Mouse (Mus musculus) adrenal gland, adult 2 months (tissue): ENCODE measurements around the gene Gm20517. TPM values are rescaled to one million over a fixed set of nuclear protein-coding genes. Genes with fewer than 3 reads are reported as not detected.
"Not testable (repeated sequence)": the region's sequence is repeated elsewhere in the genome, so short reads cannot be mapped to it uniquely, and the experiment has no call there.

Experiments used
- DNase-seq: peaks from one replicate; pipeline ENCODE4 v3.0.0; 2021
- polyA plus RNA-seq: library from polyadenylated mRNA; depleted of rRNA; stranded (reverse); fragments of >200 nt; gene quantifications from 2 replicates; pipeline ENCODE4 v1.2.3, GENCODE M21; 2012
- total RNA-seq, 2 experiments: library from RNA; stranded (reverse); gene quantifications; 2 replicates each; pipeline ENCODE4 v1.2.3; 2021

Gm20517 gene
- total and polyA plus RNA-seq, 3 experiments: 2.1 to 3.1 (median 2.8) TPM

DNA sequence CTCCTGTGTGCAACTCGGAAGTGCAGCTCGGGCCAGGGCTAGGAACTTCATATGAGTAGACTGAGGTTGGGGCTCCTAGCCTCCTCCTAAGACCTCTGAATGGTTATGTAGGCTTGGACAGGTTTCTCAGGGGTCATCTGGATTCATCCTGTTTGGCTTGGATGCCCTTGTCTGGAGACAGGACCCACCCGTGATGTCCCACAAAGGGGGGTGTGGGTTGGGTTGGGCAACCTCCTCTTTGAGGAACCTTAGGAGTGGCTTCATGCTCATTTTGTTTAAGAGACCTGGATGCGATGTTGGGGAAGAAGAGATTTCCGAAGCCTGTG lies 14.6 kb upstream of the Gm20517 start:
- peak; percentile 31 for DNase-seq

DNA sequence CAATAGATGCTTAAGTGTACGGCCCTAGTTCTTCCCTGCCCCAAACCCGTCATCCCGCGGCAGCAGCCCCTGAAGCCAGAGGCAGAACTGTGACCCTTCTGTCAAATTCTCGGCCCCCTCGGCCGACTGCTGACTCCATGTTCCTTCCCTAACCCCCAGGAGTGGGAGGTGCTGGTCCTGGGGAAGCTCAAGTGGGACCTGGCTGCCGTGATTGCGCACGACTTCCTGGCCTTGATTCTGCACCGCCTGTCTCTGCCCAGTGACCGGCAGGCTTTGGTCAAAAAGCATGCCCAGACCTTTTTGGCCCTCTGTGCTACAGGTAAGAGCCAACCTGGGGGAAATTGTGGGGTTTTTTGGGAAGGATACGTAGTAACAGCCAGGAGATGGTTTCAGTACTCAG lies 14.1 kb upstream of the Gm20517 start:
- peak; percentile 61 for DNase-seq

DNA sequence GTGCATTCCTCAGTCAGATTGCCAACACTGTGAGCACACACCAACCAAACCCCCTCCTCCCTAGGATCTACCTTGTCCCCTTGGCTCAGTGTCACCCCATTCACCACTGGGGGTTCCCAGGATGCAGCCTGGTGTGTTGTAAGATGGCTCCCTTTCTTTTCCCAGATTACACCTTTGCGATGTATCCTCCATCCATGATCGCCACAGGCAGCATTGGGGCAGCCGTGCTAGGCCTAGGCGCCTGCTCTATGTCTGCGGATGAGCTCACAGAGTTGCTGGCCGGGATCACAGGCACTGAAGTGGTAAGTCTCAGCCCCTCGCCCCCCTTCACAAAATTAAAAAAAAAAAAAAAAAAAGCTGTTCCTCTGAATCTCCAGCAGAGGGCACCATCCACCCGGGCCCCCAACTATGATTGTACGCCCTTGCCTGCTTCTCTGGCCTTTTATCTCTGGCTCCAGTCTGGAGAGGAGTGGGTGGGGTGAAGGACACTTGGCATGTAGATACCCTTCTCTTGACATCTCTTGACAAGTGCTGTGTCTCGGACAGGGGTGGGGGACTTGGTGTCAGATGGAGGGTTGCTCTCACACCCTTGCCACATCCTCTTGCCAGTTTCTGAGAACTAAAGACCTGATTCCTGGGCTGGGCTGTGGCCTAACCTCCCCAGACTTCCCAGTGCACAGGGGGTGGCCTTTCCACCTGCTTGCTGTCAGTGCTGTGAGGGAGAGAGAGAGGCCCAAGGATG lies 13.4 kb upstream of the Gm20517 start:
- DNase-seq: peak; percentile 67

DNA sequence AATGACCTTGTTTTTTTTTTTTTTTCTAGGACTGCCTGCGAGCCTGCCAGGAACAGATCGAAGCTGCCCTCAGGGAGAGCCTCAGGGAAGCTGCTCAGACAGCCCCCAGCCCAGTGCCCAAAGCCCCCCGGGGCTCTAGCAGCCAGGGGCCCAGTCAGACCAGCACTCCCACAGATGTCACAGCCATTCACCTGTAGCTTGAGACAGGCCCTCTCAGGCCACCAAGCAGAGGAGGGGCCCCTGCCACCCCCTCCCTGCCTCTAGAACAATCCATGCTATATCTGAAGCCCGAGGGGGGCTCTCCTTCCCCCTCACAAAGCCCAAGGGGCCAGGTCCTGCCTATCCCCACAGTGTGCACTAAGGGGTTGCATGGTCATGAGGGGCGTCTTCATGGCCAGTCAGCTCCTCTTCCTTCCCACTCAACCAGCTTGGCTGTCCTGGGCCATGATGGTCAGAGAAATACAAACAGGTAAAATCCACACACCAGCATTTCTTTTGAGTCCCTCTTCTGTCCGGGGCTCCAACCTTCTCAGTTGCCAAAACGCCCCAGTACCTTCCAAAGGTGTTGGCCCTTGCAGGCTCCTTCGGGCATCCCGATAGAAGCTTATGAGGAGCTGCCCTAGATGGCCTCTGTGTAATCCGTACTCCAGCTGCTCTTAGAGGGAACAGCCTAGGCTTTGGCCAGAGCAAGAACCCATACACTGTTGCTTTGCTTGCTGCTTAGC lies 12.6 kb upstream of the Gm20517 start:
- DNase-seq: not testable (repeated sequence)

DNA sequence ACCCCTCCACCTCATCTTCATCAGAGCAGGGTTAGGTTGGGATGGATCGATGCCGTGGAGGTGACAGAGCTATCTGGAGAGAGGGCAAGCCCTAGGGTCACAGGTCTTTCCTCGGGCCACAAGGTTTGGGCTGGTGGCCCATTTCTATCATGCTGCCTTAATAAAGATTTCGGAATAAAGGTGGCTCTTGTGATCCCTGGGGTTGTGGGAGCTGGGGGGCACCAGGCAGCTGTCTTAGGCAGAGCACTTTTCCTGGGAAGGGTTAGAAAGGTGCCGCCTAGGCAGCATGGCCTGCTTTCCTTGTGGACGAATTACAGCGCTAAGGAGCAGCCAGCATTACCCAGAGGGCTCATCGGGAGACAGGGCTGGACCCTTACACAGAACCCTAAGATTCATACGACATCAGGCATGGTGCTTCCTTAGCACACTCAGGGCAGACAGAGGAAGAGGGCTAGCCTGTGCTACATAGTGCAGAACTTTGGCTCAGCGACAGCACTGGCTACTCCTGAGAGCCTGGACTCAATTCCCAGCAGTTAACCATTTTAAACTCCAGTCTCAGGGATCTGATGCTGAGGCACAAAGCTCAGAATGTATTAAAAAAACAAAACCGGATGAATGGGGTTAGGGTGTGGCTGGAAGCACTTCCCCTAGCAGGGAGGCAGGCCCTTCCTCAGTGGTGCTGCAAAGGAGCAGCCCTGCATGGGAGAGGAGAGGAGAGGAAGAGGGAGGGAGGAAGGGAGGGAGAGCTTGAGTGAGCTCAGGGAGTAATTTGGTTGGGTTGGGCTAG lies 11.7 kb upstream of the Gm20517 start:
- peak; percentile 41 for DNase-seq

DNA sequence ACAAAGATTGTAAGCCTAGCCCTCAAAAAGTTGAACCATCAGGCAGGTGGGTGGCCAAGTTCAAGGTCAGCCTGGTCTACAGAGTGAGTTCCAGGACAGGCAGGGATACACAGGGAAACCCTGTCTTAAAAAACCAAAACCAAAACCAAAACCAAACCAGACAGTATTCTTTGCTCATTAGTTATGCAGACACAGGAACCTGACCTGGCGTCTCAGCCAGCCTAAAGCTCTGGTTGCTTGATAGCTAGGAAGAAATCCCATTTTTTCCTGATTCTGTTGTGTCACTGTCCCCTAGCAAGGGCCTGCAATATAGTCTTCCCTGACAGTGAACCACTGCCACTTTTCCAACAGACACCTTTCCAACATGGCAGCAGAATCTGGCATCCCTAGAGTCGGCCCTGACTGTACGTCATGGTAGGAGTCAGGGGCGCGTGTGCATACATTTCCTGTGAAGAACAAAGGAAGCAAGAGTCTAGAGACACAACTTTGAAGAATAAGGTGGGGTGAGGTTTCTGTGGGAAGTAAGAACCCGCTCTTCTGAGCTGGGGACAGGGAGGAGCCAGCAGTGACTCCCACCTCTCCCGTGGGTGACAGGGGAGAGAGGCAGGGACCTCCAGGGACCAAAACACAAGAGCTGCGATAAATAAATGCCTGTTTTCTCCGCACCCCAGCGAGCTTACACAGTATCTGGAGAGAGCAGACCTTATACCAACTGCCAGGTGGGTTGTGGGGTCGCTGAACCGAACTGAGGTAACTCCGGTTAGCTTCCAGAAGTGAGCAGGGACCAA lies 10.6 kb upstream of the Gm20517 start:
- DNase-seq: no peak

DNA sequence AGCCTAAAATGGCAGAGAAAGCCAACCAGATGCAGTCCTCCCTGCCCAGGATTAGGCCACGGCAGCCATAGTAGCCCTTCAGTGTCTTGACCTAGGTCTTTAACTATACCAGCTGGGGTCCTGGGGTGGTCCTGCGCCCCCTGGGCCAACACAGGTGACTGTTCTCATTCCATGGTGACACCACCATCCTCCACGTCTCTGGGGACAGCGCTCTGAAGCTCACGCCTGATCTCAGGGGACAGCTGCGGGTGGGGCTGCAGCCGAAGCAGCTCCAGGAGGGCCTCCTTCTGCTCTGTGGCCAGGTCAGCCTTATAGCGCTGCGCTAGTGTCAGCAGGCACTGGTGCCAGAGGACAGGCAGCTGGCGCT lies 10.0 kb upstream of the Gm20517 start:
- DNase-seq: no peak

DNA sequence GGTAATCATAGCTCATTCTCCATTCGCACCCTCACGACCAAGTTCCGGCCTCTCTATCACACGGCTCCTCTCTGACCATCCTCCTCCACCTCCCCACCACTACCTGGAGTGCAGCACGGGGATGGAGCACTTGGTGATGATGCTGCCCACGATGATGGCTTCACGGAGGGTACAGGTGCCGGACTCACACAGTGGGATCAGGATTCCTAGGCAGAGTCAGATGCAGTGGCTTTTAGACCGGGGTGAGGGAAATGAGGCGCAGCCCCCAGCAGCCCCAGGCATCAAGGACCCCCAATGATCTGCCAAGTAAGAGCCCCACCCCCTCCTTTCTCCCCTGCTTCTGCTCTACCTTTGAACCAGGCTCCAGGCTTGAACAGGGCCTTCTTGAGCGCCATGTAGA lies 9.1 kb upstream of the Gm20517 start:
- no peak for DNase-seq

DNA sequence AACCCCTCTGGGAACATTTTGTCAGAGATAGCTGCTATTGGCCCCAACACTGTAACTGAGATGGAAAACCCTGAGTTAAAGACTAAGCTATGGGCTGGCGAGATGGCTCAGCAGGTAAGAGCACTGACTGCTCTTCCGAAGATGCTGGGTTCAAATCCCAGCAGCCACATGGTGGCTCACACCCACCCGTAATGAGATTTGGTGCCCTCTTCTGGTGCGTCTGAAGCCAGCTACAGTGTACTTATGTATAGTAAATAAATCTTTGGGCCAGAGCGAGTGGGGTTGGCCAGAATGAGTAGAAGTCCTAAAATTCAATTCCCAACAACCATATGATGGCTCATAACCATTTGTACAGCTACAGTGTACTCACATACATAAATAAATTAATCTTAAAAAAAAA lies 5.2 kb upstream of the Gm20517 start:
- peak; percentile 35 for DNase-seq

DNA sequence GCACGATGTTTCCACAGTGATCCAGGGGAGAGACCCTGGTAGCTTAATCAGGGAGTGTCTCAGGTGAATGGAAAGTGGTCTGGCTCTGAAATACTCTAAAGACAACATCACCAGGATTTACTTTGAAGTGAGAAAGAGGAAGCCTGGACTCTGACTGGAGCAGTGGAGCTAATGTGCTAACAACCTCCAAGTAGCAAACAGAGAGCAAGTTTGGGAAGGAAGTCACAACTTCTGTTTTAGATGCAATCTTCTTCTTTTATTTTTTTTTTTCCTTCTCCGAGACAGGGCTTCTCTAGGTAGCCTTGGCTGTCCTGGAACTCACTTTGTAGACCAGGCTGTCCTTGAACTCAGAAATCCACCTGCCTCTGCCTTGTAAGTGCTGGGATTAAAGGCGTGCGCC lies 2.2 kb upstream of the Gm20517 start:
- no peak for DNase-seq

DNA sequence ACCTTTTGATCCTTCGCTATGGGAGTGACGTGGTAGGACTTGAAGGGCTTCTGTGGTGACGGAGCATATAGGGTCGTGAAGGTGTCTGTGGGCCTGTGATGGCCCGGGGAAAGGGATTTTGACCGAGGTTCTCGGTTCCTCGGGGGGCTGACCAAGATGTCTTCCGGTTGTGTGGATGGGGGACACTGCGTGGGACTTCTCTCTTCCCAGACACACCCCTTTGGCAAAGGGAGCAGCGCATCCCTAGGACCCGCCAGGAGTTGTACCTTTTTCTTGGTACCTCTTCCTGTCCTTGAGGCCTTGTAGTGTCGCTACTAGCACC lies 233 bp downstream of the Gm20517 start:
- no peak for DNase-seq

DNA sequence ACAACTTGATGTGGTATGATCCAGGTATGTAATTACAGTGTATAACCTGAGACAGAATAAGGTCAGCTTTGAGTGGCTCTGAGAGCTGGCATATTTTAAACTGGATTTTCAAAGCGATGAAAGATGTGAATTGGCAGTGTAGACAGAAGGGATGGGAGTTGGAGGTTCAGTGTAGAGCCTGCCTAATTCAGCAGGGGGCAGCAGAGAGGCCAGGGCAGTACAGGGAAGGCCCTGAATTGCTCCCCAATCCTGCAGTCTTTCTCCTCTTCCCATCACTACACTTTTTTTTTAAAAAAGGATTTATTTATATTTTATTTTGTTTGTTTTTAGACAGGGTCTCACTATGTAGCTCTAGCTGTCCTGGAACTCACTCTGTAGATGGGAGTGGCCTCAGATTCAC lies 2.6 kb downstream of the Gm20517 start:
- peak; percentile 55 for DNase-seq

DNA sequence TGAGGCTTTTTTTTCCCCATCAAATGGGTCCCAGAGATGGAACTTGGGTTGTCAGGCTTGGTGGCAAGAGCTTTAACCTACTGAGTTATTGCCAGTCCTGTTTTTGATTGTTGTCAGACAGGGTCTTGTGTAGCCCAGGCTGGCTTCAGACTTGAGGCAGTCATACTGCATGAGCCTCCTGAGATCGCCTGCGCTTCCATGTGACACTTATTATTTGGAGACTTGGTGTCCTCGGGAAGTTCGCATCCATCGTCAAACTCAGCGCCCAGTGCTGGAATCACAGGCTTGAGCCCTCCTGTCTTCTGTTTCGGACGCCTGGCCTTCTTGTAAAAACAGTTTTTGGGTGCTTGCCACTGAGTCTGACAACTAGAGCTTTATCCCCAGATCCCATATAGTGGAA lies 4.7 kb downstream of the Gm20517 start:
- no peak for DNase-seq

DNA sequence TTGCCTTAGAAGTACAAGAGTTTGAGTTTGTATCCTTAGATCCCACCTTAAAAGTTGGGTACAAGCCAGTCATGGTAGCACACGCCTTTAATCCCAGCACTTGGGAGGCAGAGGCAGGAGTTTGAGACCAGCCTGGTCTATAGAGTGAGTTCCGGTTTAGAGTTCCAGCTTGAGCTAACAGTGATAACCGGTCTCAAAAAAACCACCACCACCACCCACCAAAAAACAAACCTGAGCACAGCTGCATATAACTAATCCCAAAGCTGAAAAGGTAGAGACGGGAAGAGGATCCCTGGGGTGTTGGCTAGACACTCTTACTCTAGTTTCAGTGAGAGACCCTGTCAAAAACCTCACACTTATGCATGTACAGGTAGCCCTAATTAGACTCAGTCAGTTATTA lies 5.3 kb downstream of the Gm20517 start:
- DNase-seq: no peak

DNA sequence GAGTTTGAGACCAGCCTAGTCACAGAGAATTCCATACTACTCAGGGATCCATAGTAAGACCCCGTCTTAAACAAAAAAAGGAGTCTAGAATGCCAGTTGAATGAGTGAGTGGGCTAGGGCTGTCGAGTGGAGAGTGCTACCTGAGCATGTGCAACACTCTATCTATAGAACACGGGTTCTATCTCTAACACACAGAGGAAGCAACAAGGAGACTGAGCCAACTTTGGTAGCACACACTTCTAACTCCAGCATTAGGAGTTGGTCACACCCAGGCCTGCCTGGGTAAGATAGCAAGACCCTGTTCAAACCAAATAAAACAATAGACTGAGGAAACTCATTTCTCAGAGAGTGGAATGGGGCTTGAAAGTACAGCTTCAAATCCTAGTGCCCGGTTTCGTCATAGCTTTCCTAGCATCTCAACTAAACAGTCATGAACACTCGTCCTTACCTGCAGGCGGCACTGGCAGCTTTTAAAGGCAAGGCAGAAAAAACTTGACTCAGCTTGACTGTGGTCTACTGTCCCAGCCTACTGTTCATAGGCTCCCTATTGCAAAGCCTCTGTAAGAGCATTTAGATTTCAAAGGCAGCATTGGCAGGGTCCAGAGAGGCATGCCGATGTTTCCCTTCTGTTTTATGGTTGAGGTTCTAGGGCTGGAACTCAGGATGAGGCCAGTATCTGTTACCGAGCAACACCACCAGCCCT lies 6.4 kb downstream of the Gm20517 start:
- no peak for DNase-seq

DNA sequence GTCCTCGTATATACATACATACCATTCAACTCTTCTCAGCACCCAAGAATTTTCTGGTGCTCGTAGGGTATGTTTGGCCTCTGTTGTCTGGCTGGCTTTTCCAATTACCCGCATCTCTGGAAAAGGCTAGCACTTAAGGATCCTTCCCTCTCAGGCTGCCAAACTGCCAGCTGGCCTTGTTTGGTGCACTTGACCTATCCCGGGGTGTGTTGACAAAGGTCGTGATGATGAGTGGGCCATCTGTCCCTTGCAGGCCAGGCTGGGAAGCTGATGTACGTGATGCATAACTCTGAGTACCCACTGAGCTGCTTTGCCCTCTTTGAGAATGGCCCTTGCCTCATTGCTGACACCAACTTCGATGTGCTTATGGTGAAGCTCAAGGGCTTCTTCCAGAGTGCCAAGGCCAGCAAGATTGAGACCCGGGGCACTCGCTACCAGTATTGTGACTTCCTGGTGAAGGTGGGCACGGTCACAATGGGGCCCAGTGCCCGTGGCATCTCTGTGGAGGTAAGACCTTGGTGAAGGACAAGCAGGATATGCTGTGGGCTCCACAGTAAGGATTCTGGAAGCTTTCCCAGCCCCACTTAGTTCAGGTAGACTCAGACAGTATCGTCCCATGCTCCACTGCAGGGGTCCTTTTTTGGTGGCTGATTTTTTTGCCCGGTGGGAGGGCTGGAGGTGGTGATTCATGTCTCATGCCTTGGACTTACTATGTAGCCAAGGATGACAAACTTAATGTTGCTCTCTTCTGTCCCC lies 7.3 kb downstream of the Gm20517 start:
- DNase-seq: peak; percentile 64

DNA sequence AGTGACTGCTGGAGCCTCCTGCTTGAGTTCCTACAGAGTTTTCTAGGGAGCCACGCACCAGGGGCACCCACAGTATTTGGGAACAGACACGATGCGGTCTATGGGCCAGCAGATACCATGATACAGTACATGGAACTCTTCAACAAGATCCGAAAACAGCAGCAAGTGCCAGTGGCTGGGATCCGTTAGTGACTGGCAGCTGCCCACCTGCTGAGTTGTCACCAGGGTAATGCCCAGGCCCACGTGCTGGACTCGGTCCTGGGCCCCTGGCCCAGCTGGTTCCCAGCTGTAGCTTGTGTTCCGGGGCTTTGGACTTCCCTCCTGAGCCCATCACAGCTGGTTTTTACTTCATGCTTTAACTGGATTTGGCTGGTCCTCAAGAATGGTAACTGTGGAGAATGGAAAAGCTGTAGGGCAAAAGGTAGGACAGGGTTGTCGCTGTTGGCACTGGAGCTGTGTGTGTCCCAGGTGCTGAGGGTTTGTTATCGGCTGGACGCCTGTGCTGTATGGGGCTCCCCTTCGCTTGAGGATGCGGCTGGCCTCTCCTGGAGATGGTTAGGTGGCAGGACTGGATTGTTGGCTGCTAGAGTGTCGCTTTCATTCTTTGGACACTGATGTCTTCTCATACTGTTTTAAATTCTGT lies 11.6 kb downstream of the Gm20517 start:
- no peak for DNase-seq

DNA sequence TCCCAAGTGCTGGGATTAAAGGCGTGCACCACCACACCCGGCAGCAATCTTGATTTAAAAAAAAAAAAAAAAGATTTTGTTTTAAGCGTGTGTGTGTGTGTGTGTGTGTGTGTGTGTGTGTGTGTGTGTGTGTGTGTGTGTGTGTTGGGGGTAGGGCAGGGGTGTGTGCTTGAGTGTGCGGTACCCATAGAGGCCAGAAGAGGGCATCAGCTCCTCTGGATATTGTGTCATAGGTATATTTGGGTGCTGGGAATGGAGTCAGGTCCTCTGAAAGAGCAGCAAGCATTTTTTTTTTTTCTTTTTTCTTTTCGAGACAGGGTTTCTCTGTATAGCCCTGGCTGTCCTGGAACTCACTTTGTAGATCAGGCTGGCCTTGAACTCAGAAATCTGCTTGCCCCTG lies 13.2 kb downstream of the Gm20517 start:
- not testable (repeated sequence) for DNase-seq

DNA sequence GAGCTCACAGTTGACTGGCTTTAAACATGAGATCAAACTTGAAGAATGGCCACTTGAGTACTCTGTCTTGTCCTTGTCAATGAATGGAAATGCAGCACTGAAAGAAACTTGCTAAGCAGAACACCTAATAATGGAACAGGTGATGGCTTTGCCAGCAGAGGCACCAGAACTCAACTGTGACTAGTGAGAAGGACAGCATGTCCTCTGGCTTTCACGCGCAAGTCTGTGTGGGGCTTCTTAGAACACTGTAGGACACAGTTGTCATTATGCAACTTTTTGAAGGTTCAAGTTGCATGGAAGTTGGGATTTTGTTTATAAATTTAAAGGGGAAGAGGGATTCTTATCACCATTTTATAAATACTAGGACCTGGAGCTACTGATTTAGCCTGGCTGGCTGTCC lies 13.7 kb downstream of the Gm20517 start:
- no peak for DNase-seq

DNA sequence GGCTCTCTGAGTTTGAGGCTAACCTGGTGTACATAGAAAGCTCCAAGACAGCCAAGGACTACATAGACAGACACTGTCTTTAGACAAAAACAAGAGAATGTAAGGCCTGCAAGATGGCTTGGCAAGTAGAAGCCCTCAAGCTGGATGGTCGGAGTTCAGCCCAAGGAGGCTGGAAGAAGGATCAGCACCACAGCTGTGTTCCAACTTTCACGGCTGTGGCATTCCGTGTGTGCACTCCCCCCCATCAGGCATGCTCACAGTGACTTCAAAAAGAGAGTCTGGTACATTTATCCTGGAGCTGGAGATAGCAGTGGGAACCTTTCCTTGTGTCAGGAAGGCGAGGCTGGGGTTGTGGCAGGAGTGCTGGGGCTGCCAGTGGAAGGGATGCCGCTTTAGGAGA lies 14.6 kb downstream of the Gm20517 start:
- DNase-seq: no peak

DNA sequence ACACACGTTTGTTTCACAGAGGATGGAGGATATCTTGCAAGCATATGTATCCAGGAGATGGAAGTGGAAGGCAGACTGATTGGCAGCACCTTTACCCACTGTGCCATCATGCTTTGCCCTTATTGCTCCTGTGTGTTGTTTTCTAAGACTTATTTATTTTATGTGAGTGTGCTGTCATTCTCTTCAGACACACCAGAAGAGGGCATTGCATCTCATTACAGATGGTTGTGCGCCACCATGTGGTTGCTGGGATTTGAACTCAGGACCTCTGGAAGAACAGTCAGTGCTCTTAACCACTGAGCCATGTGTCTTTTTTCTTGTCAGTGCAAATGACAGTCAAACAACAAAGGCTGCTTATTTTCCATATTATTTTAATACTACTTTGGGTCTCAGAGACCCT lies 16.4 kb downstream of the Gm20517 start:
- DNase-seq: no peak
